Mouse (Mus musculus) spleen, postnatal 10 days (tissue): ENCODE data around the gene Dscaml1.

Experiments used
- DNase-seq, 2 experiments: peaks; one replicate each; pipeline ENCODE4 v3.0.0; 2021 to 2022; ENCODE audit warnings: low spot score in 2 of 2

Dscaml1 gene

GRCm38 (mm10) chr9:45507482-45507881 lies 81.1 kb downstream of the Dscaml1 start:
- no peak for DNase-seq

DNA sequence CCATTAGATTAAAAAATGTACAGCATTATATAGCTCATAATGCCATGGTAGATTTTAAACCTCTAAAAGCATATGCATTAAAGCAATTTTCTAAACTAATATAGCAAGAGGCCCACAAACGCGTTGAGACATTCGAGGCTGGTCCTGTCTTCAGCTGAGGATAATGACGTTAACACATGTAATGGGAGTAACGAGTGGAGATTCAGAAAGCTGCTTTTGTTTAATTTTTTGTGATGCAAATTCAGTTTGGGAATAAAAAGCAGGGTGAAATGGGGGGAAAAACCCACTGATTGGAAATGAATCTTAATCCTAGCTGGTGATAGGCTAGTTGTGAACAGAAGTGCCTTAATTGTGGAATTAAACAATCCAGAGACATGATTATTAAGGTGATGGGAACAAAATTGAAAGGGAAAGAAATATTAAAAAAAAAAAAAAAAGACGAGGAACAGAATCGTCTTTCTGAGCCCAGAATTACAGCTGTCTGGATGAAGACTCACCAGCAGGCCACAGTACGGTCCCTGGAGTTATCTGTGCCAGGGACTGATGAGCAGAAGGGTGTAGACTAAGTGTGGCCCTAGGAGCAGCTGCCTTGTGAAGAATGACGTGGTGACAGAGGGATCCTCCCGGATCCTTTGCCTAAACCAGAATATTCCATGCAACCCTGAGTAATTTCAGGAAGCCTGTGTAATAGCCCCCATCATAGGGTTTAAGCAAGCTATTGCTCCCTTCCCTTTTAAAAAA lies 84.5 kb downstream of the Dscaml1 start:
- DNase-seq, result no peak

DNA sequence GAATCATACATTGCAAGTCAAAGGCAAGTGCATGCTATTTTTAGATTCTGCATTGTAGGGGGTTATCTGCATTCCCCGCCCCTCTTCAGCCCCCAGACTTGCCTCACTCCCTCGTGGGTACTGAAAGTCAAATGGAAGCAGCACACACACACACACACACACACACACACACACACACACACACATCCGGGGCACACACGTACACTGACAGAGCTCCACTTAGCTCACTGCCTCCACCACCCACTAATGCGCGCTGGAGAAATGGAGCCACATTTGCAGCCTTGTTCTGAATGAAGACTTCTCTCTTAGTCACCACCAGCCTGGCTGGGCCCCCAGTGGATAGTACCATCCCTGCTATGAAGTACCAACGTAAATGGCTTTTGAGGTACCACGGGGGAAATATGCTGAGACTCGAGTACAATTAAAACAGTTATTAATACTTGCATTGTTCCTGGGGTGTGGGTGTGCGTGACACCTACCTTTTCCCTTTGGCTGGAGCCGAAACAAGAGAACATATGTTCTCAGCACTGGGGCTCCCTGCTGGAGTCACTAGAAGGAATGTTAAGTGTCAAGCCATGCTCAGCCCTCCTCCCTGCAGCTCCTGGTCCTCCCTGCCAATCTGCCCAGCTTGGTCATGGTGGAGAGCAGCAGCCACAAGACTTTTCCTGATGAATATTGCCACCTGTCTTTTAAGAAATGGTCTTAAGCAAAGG lies 91.7 kb downstream of the Dscaml1 start:
- DNase-seq, result no peak

DNA sequence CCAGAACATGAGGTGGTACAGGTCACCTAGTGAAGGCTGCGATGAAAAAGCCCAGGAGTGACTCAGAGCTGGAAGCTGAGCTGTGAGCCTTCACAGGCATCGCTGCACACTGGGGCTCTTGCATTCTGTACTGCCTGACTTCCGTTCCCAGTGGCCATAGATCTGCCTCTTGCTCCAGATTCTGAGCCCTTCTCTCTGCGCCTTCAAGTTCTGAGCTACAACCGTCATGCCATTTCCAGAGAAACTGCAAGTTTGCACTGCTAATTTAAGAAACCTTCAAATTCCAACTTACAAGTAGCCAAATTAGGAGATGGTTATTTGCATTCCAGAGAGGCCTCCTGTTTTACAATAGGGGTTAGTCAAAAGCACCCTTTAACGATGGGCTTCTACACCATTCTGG lies 93.4 kb downstream of the Dscaml1 start:
- DNase-seq, result no peak

DNA sequence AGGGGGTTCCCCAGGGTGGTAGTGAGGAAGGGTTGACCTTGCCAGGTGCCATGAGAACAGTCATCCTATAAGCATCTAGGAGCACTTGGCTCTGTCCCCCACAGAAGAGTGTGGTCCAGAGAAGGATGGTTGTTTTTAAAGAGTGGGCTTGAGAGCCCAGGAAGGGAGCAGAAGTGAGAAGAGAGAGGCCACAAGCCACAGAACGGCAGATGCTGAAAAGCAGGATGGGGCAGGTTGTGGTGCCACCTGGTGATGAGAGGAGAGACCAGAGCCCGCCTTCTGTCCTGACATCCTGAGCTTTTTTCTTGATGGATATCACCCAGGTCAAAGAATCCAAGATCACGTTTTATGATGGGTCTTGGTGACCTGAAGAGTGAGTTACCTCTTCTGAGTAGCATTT lies 96.4 kb downstream of the Dscaml1 start:
- DNase-seq, result no peak

DNA sequence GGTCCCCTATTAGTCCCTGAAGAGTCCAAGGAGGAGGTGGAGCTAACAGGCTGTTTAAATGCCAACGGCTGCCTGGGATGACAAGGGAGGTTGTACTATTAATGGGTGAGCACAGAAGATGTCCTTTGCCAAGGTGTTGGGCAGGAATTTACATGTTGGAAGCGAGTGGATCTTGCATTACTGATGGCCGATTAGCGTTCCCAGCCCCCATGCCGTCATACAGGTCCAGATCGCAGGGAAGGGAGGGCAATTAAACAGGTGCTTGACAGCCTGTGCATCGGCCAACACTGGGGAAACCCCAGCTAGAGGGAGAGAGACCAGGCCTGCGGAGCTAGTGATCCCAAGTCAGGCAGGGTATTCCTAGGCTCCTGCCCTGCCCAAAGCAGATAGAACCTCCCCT lies 98.1 kb downstream of the Dscaml1 start:
- no peak for DNase-seq

DNA sequence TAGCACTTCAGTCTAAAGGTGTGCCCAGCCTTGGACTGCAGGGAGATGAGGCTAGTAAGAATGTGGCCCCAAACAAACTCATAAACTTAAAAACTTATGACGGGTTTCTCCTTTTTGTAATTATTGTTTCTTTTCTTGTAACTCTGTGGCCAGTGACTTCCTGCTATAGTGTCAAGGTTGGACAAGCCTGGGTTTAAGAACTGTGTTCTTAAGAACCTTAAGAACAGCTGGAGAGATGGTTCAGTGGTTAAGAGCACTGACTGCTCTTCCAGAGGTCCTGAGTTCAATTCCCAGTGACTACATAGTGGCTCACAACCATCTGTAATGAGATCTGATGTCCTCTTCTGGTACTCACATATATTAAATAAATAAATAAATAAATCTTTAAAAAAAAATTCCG lies 106.8 kb downstream of the Dscaml1 start:
- DNase-seq, result no peak

- DNase-seq, result no peak
These were observed 108.1 kb downstream of the Dscaml1 start for GRCm38 (mm10) chr9:45534472-45534988.

GRCm38 (mm10) chr9:45537649-45538048 lies 111.2 kb downstream of the Dscaml1 start:
- no peak for DNase-seq

- no peak for DNase-seq
These were observed 113.0 kb downstream of the Dscaml1 start for GRCm38 (mm10) chr9:45539265-45540044.

DNA sequence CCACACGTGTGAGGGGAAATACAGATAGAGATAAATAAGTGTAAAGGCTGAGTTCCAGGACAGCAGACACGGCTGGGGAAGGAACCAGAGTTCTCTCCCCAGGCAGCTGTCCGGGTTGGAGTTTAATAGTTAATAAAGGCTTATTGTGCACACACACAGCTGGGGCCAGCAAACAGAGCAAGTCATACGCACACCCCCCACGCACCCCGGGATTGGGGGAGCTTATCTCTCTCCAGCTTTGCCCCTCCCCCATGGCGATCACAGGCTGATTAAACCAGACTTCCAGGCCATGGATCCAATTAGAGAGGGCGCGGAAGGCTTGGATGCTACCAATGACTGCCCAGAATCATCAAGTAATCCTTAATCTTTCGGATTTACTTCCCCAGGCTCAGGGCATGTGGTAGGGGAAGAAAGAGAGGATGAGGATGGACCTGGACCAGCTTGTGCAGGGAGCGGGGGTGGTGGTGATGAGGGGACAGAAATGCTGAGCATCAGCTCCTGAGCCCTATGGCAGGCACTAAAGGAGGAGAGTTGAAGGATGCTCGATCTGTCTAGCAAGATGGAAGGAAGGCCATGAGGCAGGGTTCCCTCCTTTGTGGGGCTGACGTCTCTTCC lies 119.7 kb downstream of the Dscaml1 start:
- DNase-seq, result no peak

DNA sequence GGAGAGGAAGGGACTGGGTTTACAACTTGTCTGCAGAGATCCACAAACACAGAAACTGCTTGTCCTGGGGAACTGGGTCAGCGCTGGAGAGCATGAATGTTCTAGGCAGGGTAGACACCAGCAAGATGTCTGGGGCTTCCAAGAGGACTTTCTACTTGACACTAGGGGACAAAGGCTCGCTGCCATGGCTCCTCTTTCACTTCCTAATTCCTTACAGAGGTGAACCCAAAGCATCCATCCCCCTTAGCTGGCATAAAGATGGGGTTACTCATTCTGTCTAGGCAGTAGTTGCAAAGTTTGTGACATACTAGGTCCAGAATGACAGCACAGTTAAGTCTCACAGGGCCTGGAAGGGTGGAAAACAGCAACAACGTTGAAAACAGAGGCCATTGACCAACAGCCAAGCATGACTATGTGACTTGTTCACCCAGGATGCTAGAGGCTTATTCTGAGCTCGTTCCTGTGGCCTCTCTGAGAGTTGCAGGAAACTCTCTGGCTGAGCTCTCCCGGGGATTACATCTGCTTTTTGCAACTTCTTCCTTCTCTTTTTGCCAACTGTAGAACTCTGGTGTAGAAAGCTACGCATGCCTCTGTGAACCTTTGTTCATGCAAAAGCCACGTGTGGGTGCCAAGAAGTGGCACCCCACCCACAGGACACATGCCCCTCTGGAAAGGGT lies 120.6 kb downstream of the Dscaml1 start:
- no peak for DNase-seq

GRCm38 (mm10) chr9:45549796-45550195 lies 123.4 kb downstream of the Dscaml1 start:
- no peak for DNase-seq

DNA sequence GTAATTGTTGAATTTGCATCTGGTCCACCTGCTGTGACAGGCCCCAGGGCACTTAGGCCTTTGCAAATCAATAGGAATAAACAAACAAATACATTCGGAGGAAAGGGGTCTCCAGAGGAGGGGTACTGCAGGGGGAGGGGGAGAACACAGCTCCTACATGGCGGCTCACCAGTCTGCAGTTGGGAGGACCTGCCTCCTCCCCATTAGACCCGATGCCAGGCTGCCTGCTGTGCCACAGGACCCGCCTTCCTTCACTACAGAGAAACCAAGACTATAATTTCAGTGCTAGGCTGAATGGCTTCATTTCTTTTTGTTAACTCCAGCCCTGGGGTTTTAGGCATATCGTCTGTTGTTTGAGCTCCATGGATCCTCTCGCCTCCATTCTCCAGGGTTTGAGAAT lies 123.8 kb downstream of the Dscaml1 start:
- DNase-seq, result no peak

GRCm38 (mm10) chr9:45550662-45551061 lies 124.2 kb downstream of the Dscaml1 start:
- no peak for DNase-seq

- no peak for DNase-seq
These were observed 128.8 kb downstream of the Dscaml1 start for GRCm38 (mm10) chr9:45555036-45555826.

DNA sequence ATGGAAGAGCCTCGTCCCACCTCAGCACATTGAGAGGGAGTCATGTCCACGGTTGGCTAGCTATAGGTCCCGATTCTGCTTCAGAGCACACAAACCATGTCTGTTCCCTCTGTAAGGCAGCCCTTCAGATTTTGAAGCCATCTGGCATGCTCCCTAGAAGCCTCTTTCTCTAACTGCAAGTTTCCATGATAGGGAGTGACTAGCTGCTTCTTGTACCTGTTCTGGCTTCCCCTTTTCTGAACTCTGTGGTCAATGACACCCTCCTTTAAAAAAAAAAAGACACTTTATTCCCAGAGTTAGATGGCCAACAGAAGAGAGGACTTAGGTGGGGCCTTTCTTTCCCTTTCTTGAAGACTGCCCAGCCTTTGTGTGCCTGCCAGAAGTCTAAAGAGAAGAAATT lies 130.5 kb downstream of the Dscaml1 start:
- DNase-seq, result no peak

GRCm38 (mm10) chr9:45560987-45561386 lies 134.6 kb downstream of the Dscaml1 start:
- DNase-seq, result no peak

- no peak for DNase-seq
These were observed 140.6 kb downstream of the Dscaml1 start for GRCm38 (mm10) chr9:45566843-45567578.

- no peak for DNase-seq
These were observed 143.3 kb downstream of the Dscaml1 start for GRCm38 (mm10) chr9:45569680-45570079.
